Mouse (Mus musculus): ENCODE results near the gene Cdyl. TPM values are rescaled to one million over a fixed set of nuclear protein-coding genes. Genes with fewer than 3 reads are reported as not detected.
A peak's percentile ranks its signal among the peaks of the same experiment; 100 is the strongest.

Gene Cdyl
- polyA plus RNA-seq, 1 experiment from 2014 or later = 10.3 TPM

GRCm38 (mm10) chr13:35875396-35875795, 215.8 kb downstream of the Cdyl start:
- Histone ChIP-seq H3K27me3 (replicated peaks) (no peaks in the 10 kb centered on the region), H3K36me3 (no peaks in the 10 kb centered on the region), H3K27ac (no peak overlapping the region), H3K9me3 (no peaks in the 10 kb centered on the region), H3K4me1 (replicated peaks) (no peaks in the 10 kb centered on the region), H3K4me3 (replicated peaks) (no peak overlapping the region), H3K9ac (no peak overlapping the region), H3K4me2 (replicated peaks) (no peak overlapping the region)
- ATAC-seq = no peak
- WGBS = 88% methylated on average over 5 of the region's 5 CpGs

GRCm38 (mm10) chr13:35878282-35878681, 218.6 kb downstream of the Cdyl start:
- H3K36me3 ChIP-seq = no peaks in the 10 kb centered on the region
- H3K27ac ChIP-seq = no peak overlapping the region
- no peaks in the 10 kb centered on the region for H3K27me3 ChIP-seq (replicated peaks)
- whole genome bisulfite sequencing = 44% methylated on average over 1 of the region's 1 CpGs
- no peak overlapping the region for H3K9ac ChIP-seq
- no peak overlapping the region for H3K4me3 ChIP-seq (replicated peaks)
- H3K4me1 ChIP-seq (replicated peaks) = no peaks in the 10 kb centered on the region
- no peaks in the 10 kb centered on the region for H3K9me3 ChIP-seq
- no peak overlapping the region for H3K4me2 ChIP-seq (replicated peaks)
- no peak for ATAC-seq

- H3K9ac ChIP-seq = no peak overlapping the region
- H3K27me3 ChIP-seq (replicated peaks) = no peaks in the 10 kb centered on the region
- H3K4me1 ChIP-seq (replicated peaks) = no peaks in the 10 kb centered on the region
- no peak overlapping the region for H3K4me2 ChIP-seq (replicated peaks)
- H3K9me3 ChIP-seq = no peaks in the 10 kb centered on the region
- H3K4me3 ChIP-seq (replicated peaks) = no peak overlapping the region
- no peak for ATAC-seq
- no peak overlapping the region for H3K27ac ChIP-seq
- H3K36me3 ChIP-seq = no peaks in the 10 kb centered on the region
- WGBS = 51% methylated on average over 5 of the region's 5 CpGs
Observed at GRCm38 (mm10) chr13:35879068-35879467, 219.4 kb downstream of the Cdyl start.

- H3K9ac ChIP-seq = no peak overlapping the region
- H3K4me2 ChIP-seq (replicated peaks) = no peak overlapping the region
- 87% methylated on average over 5 of the region's 5 CpGs for WGBS
- no peak for ATAC-seq
- H3K9me3 ChIP-seq = no peaks in the 10 kb centered on the region
- no peak overlapping the region for H3K27ac ChIP-seq
- H3K36me3 ChIP-seq = no peaks in the 10 kb centered on the region
- no peaks in the 10 kb centered on the region for H3K27me3 ChIP-seq (replicated peaks)
- H3K4me3 ChIP-seq (replicated peaks) = no peak overlapping the region
- H3K4me1 ChIP-seq (replicated peaks) = no peaks in the 10 kb centered on the region
Observed at GRCm38 (mm10) chr13:35879519-35879918, 219.9 kb downstream of the Cdyl start.

GRCm38 (mm10) chr13:35880555-35881046, 221.0 kb downstream of the Cdyl start:
- no peak overlapping the region for H3K4me2 ChIP-seq (replicated peaks)
- H3K4me3 ChIP-seq (replicated peaks) = no peak overlapping the region
- H3K9me3 ChIP-seq = no peaks in the 10 kb centered on the region
- H3K27ac ChIP-seq = no peak overlapping the region
- H3K27me3 ChIP-seq (replicated peaks) = no peaks in the 10 kb centered on the region
- H3K36me3 ChIP-seq = no peaks in the 10 kb centered on the region
- H3K4me1 ChIP-seq (replicated peaks) = no peaks in the 10 kb centered on the region
- ATAC-seq = no peak
- WGBS = 77% methylated on average over 6 of the region's 6 CpGs
- no peak overlapping the region for H3K9ac ChIP-seq

- Histone ChIP-seq H3K27ac (no peak overlapping the region), H3K4me1 (replicated peaks) (0 out of 2 replicates have a peak, but pooled peaks cover 3% of the 10 kb centered on the region)
Observed at GRCm38 (mm10) chr13:35886121-35886725, 226.6 kb downstream of the Cdyl start.

GRCm38 (mm10) chr13:35892866-35893265, 233.2 kb downstream of the Cdyl start:
- no peak overlapping the region for H3K9ac ChIP-seq
- H3K27me3 ChIP-seq (replicated peaks) = no peaks in the 10 kb centered on the region
- H3K4me3 ChIP-seq (replicated peaks) = no peak overlapping the region
- H3K27ac ChIP-seq = no peak overlapping the region
- no peak overlapping the region for H3K4me2 ChIP-seq (replicated peaks)
- 0 out of 2 replicates have a peak, but pooled peaks cover 7% of the 10 kb centered on the region for H3K36me3 ChIP-seq
- 78% methylated on average over 3 of the region's 3 CpGs for WGBS
- no peak for ATAC-seq
- H3K4me1 ChIP-seq (replicated peaks) = no peaks in the 10 kb centered on the region
- no peaks in the 10 kb centered on the region for H3K9me3 ChIP-seq

More at GRCm38 (mm10) chr13:35886121-35886725, 226.6 kb downstream of the Cdyl start:
- H3K4me2 ChIP-seq (replicated peaks) = no peak overlapping the region
- 27% methylated on average over 15 of the region's 15 CpGs for WGBS
- H3K36me3 ChIP-seq = no peaks in the 10 kb centered on the region
- no peak overlapping the region for H3K9ac ChIP-seq
- ATAC-seq = no peak
- H3K9me3 ChIP-seq = no peaks in the 10 kb centered on the region
- H3K4me3 ChIP-seq (replicated peaks) = no peak overlapping the region
- no peaks in the 10 kb centered on the region for H3K27me3 ChIP-seq (replicated peaks)

GRCm38 (mm10) chr13:35905378-35905777, 245.7 kb downstream of the Cdyl start:
- Histone ChIP-seq H3K4me2 (replicated peaks) (peak overlapping the region; percentile 64), H3K27ac (no peak overlapping the region), H3K9ac (peak overlapping the region; percentile 56), H3K36me3 (no peaks in the 10 kb centered on the region), H3K9me3 (no peaks in the 10 kb centered on the region), H3K4me3 (replicated peaks) (peak overlapping the region; percentile 68), H3K27me3 (replicated peaks) (no peaks in the 10 kb centered on the region), H3K4me1 (replicated peaks) (no peaks in the 10 kb centered on the region)
- ATAC-seq = no peak
- WGBS = 1% methylated on average over 13 of the region's 13 CpGs

- Histone ChIP-seq H3K27ac (0 out of 2 replicates have a peak within 1 kb of the TSS, but pooled peaks have one; percentile 37), H3K4me2 (replicated peaks) (peak within 1 kb of the TSS; percentile 64), H3K9ac (peak within 1 kb of the TSS; percentile 56), H3K27me3 (replicated peaks) (no peaks in the 10 kb centered on the region), H3K4me1 (replicated peaks) (no peaks in the 10 kb centered on the region), H3K36me3 (no peaks in the 10 kb centered on the region), H3K9me3 (no peaks in the 10 kb centered on the region), H3K4me3 (replicated peaks) (peak within 1 kb of the TSS; percentile 68)
- under 1% methylated on average over 35 of the region's 35 CpGs for WGBS
- ATAC-seq = peak; percentile 100
Observed at GRCm38 (mm10) chr13:35905879-35906481, 246.3 kb downstream of the Cdyl start, which contains the start of gene Rpp40. TSS of gene Rpp40 (minus strand) at chr13:35906359.

GRCm38 (mm10) chr13:35911476-35911875, 251.8 kb downstream of the Cdyl start:
- no peak overlapping the region for H3K27ac ChIP-seq
- H3K4me2 ChIP-seq (replicated peaks) = no peak overlapping the region
- no peaks in the 10 kb centered on the region for H3K9me3 ChIP-seq
- no peaks in the 10 kb centered on the region for H3K27me3 ChIP-seq (replicated peaks)
- H3K36me3 ChIP-seq = no peaks in the 10 kb centered on the region
- H3K9ac ChIP-seq = no peak overlapping the region
- WGBS = 78% methylated on average over 1 of the region's 1 CpGs
- no peak for ATAC-seq
- no peak overlapping the region for H3K4me3 ChIP-seq (replicated peaks)
- no peaks in the 10 kb centered on the region for H3K4me1 ChIP-seq (replicated peaks)

Measured in intestine, embryonic 15.5 days (tissue).